Mouse (Mus musculus) stomach, embryonic 15.5 days (tissue): Measurements from ENCODE around the gene Sipa1l3. TPM values are rescaled to one million over a fixed set of nuclear protein-coding genes. Genes with fewer than 3 reads are reported as not detected.

ENCODE experiments used
- ATAC-seq: fragments of 200-750 bp; cut with Nextera tagmentation; 2 replicates; pipeline ENCODE4 v1.8.0; 2017; ENCODE audit warnings: low read depth, moderate number of reproducible peaks, moderate TSS enrichment; ENCODE audit not compliant: insufficient read depth, low FRiP score
- H3K27ac ChIP-seq: fragments of 300-500 bp; sonication (generic); 2 replicates; pipeline ENCODE4 v1.5.1; 2015; ENCODE audit warnings: mild to moderate bottlenecking, inconsistent platforms
- H3K27me3 ChIP-seq: fragments of 300-500 bp; sonication (generic); replicated peaks from 2 replicates; pipeline ENCODE4 v1.6.1; 2015; ENCODE audit warnings: inconsistent platforms
- H3K36me3 ChIP-seq: fragments of 300-500 bp; sonication (generic); 2 replicates; pipeline ENCODE4 v1.6.1; 2015; ENCODE audit warnings: inconsistent platforms
- H3K4me1 ChIP-seq: fragments of 300-500 bp; sonication (generic); 2 replicates; pipeline ENCODE4 v1.6.1; 2015; ENCODE audit warnings: inconsistent platforms
- H3K4me2 ChIP-seq: fragments of 300-500 bp; sonication (generic); 2 replicates; pipeline ENCODE4 v1.6.1; 2015; ENCODE audit warnings: mild to moderate bottlenecking, inconsistent platforms
- H3K4me3 ChIP-seq: fragments of 300-500 bp; sonication (generic); replicated peaks from 2 replicates; pipeline ENCODE4 v1.5.1; 2015; ENCODE audit warnings: inconsistent platforms
- H3K9ac ChIP-seq: fragments of 300-500 bp; sonication (generic); 2 replicates; pipeline ENCODE4 v1.6.1; 2015; ENCODE audit warnings: inconsistent platforms
- H3K9me3 ChIP-seq: fragments of 300-500 bp; sonication (generic); 2 replicates; pipeline ENCODE4 v1.6.1; 2016; ENCODE audit warnings: inconsistent platforms
- WGBS: fragments of 180-500 bp; shearing (Covaris S2); methylation state at CpG from one replicate; pipeline ENCODE4 v1.1.7; 2015; 5-methylcytosine and 5-hydroxymethylcytosine counted together
- polyA plus RNA-seq: library from polyadenylated mRNA; unstranded; fragments of >200 nt; fragmentation: Nextera tagmentation; extraction: Ambion mirVana; gene quantifications from 2 replicates; pipeline ENCODE4 v1.2.1, GENCODE M21; 2015

The Sipa1l3 gene
- polyA plus RNA-seq, 1 experiment from 2014 or later = 22.0 TPM

DNA sequence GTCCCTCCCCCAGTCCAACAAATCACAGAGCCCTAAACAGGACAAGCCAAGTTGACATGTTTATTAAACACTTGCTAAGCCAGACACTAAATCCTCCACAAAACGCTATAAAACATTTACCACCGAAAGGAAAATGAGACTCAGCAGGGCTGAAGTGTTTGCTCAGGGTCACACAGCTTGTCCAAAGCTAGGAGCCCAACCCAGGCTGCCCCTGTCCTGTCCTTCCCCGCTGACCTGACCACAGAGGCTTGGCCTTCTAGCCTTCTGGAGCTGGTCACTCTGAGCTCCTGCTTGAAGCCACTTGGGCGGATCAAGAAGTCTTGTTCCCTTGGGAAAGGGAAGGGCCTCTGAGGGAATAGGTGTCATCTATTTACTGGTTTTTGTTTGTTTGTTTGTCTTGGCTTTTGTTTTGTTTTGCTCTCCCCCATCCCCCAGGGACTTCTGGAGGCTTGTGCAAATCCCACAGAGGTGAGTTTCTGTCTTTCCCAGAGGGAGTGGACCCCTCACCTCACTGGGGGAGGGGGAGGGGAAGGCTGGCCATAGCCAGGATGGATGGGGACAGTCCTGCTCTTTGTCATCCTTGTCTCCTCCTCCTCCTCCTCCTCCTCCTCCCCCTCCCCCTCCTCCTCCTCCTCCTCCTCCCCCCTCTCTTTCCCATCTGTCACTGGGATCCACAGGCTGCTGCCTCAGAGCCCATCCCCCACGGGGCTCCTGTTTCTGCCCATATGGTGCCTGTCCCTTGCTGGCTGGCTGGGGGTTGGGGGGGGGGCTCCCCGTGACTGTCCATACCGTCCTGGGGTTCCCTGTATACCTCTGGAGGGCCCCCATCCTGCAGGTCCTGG is 226.6 kb downstream of the Sipa1l3 start:
- Histone ChIP-seq H3K4me2 (peak overlapping the region; percentile 94), H3K9ac (no peak overlapping the region), H3K27me3 (no peaks in the 10 kb centered on the region), H3K27ac (peak overlapping the region; percentile 87), H3K4me3 (peak overlapping the region; percentile 64), H3K4me1 (peaks cover 49% of the 10 kb centered on the region), H3K36me3 (no peaks in the 10 kb centered on the region), H3K9me3 (no peaks in the 10 kb centered on the region)
- ATAC-seq = no peak
- 20% methylated on average over 7 of the region's 7 CpGs for WGBS

DNA sequence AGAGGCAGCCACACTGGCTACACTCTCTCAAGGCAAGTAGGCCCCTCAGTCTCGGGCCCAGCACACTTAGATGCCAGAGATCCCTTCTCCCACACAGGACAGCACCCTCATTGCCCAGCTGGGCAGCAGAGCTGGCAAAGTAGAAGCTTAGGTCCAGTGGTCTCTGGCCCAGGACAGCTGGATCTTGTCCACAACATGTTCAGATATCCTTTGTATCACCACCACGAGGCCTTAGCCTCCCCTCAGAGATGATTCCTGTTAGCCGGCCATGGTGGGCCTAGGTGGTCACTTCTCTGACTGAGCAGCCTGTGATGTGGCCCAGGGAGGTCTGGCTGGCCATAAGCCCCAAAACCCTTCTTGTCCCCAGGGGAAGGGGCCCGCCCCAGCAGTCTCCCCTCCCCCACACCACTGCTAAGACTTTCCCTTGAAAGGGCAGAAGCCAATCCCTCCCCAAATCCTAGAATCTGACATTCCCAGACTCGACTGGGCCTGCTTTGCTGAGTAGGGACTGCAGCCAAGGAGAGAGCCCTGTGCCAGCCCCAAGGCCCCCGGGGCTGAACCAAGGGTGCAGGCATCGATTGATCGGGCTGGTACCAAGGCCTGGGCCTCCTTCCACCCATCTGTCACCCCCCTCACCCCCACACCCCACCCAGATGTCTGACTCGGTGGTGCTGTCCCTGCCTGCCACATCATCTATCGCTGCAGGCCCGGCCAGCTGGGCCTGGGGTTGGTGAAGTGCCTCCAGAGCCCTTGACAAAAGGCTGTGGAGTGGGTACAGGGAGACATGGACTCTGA is 227.6 kb downstream of the Sipa1l3 start:
- 39% methylated on average over 11 of the region's 11 CpGs for WGBS
- Histone ChIP-seq H3K36me3 (no peaks in the 10 kb centered on the region), H3K4me1 (peaks cover 47% of the 10 kb centered on the region), H3K9me3 (no peaks in the 10 kb centered on the region), H3K9ac (no peak overlapping the region), H3K4me2 (peak overlapping the region; percentile 94), H3K27ac (peak overlapping the region; percentile 87), H3K27me3 (no peaks in the 10 kb centered on the region), H3K4me3 (peak overlapping the region; percentile 64)
- no peak for ATAC-seq

DNA sequence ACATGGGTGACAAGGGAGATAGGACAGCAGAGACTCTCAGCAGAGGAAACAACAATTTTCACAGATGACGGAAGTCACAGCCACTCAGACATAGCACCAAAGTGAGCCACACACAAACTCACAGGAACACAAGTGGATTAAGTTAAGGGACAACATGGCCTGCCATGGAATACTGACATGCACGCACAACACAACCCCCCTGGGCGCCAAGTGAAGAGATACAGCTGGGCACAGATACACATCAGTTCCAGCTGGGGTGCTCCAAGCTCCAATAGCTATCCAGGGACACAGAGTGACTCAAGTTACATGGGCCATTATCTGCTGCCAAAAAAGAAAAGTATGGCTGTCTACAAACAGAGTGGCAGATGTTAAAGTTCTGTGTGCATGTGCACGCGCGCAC is 228.6 kb downstream of the Sipa1l3 start:
- H3K9ac ChIP-seq = peak overlapping the region; percentile 61; the same call in 1 of the 2 replicates
- H3K36me3 ChIP-seq = no peaks in the 10 kb centered on the region
- H3K9me3 ChIP-seq = no peaks in the 10 kb centered on the region
- H3K4me1 ChIP-seq = peaks cover 47% of the 10 kb centered on the region
- no peak for ATAC-seq
- no peaks in the 10 kb centered on the region for H3K27me3 ChIP-seq
- WGBS = 66% methylated on average over 6 of the region's 6 CpGs
- peak overlapping the region; percentile 94 for H3K4me2 ChIP-seq
- H3K27ac ChIP-seq = peak overlapping the region; percentile 87
- H3K4me3 ChIP-seq = peak overlapping the region; percentile 64

DNA sequence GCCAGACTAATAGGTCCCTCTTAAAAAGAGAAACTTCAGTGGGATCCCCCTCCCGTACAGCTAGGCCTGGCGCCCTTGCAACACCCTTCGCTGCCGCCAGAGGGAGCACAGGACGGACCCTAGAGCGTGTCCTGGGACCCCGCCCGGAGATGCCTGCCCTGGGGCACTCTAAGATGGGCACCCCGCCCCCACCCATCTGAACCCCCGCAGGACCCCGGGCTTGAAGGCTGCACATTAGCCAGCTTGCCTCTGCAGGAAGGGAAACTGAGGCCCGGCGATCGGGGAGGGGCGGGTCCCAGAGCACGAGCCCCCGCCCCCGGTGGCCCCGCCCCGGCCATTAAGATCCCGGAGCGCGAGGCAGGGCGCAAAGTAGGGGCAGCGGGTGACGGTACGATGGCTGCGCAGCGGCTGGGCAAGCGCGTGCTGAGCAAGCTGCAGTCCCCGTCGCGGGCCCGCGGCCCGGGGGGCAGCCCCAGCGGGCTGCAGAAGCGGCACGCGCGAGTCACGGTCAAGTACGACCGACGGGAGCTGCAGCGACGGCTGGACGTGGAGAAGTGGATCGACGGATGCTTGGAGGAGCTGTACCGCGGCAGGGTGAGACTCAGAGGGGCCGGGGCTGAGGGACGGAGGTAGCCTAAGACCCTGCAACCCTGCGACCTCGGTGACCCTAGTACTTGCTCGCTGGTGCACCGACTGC is 229.4 kb downstream of the Sipa1l3 start, which contains the start of gene Ppp1r14a:
Gene Ppp1r14a, plus strand, starts transcription at position 367 of the 697 bp plus-strand sequence.
- Histone ChIP-seq H3K27ac (peak within 1 kb of the TSS; percentile 87), H3K4me3 (peak within 1 kb of the TSS; percentile 64), H3K4me2 (peak within 1 kb of the TSS; percentile 94), H3K9me3 (no peaks in the 10 kb centered on the region), H3K36me3 (no peaks in the 10 kb centered on the region), H3K9ac (peak within 1 kb of the TSS; percentile 61), H3K27me3 (no peaks in the 10 kb centered on the region), H3K4me1 (peaks cover 47% of the 10 kb centered on the region)
- ATAC-seq = 0 out of 2 replicates have a peak, but pooled peaks have one; percentile 15
- WGBS = under 1% methylated on average over 59 of the region's 59 CpGs

DNA sequence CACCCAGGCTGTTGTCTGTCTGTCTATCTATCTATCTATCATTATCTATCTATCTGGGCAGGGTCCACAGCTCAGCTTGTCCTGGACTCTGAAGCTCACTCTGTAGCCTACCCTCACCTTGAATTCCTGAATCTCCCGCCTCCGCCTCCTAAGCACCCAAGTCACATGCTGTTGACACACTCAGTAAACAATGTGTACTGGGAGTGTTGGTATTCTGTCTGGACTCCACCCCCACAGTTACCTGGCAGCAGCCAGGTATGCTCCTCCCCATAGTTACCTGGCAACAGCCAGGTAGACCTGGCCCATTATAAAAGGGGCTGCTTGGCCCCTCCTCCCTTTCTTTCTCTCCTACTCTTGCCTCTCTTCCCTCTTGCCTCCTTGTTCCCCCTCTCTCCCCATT is 230.4 kb downstream of the Sipa1l3 start:
- no peak overlapping the region for H3K27ac ChIP-seq
- peak; percentile 33 for ATAC-seq
- no peaks in the 10 kb centered on the region for H3K36me3 ChIP-seq
- H3K9ac ChIP-seq = no peak overlapping the region
- no peak overlapping the region for H3K4me3 ChIP-seq
- H3K4me2 ChIP-seq = no peak overlapping the region
- no peaks in the 10 kb centered on the region for H3K27me3 ChIP-seq
- H3K4me1 ChIP-seq = peaks cover 39% of the 10 kb centered on the region
- no peaks in the 10 kb centered on the region for H3K9me3 ChIP-seq
- 66% methylated on average over 2 of the region's 2 CpGs for WGBS

DNA sequence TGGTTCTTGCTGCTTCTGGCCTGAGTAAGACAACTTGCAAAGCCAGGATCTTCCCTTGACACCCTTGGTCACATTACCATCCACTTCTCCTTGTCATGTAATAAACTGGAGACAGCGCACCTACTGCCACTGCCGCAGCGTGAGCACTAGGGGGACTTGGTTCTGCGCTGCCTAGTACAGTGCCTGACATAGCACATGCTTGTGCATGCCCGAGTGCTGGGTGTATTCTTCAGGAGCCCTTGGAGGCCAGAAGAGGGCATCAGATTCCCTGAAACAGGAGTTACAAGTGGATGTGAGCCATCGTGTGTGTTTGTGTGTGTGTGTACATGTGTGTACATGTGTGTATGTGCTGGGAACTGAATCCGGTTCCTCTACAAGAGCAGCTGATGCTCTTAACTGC is 231.0 kb downstream of the Sipa1l3 start:
- H3K4me2 ChIP-seq = no peak overlapping the region
- 0 out of 2 replicates have a peak, but pooled peaks cover 3% of the 10 kb centered on the region for H3K27me3 ChIP-seq
- no peak for ATAC-seq
- no peak overlapping the region for H3K9ac ChIP-seq
- H3K27ac ChIP-seq = no peak overlapping the region
- H3K9me3 ChIP-seq = no peaks in the 10 kb centered on the region
- H3K4me3 ChIP-seq = no peak overlapping the region
- H3K4me1 ChIP-seq = peaks cover 33% of the 10 kb centered on the region
- no peaks in the 10 kb centered on the region for H3K36me3 ChIP-seq
- WGBS = 88% methylated on average over 7 of the region's 7 CpGs

DNA sequence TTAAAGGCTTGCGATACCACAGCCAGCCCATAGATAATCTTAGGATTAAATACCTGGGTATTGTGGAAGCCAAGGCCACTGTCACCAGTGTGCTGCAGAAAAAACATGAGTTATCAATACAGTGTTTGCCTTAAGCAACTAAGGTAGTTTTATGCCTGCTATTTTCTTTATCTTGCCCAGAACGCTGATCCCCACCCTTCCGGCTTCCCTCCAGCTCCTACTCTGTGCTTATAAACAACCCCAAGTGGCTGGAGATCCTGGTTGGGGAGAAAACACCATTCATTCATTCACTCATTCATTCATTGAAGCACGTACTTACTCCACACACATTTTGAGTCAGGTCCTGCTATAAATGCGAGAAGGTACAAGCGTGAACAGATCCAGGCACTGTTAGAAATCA is 233.9 kb downstream of the Sipa1l3 start:
- no peak for ATAC-seq
- Histone ChIP-seq H3K27ac (no peak overlapping the region), H3K4me1 (peaks cover 18% of the 10 kb centered on the region; the same call in 1 of the 2 replicates), H3K4me2 (no peak overlapping the region), H3K9me3 (no peaks in the 10 kb centered on the region), H3K27me3 (0 out of 2 replicates have a peak, but pooled peaks cover 11% of the 10 kb centered on the region), H3K4me3 (no peak overlapping the region), H3K9ac (no peak overlapping the region), H3K36me3 (no peaks in the 10 kb centered on the region)
- WGBS = 75% methylated on average over 6 of the region's 6 CpGs

DNA sequence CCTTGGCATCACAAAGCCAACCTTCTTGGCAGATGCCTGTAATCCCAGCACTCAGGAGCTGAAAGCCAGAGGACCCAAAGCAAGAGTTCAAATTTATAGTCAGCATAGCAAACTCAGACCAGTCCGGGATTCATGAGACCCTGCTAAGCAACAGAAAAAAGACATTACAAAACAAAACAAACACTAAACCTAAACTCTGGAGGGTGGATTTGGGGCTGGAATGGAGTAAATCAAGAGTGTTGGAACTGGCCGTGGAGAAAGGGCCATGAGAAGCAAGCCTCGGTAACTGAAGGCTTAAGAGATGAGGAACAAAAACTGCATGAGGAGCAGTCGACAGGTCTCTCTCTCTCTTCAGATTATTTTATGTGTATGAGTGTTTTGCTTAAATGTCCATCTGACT is 234.6 kb downstream of the Sipa1l3 start:
- Histone ChIP-seq H3K9ac (no peak overlapping the region), H3K27ac (no peak overlapping the region), H3K4me1 (peaks cover 12% of the 10 kb centered on the region; the same call in 1 of the 2 replicates), H3K4me2 (no peak overlapping the region), H3K4me3 (no peak overlapping the region), H3K27me3 (0 out of 2 replicates have a peak, but pooled peaks cover 11% of the 10 kb centered on the region), H3K36me3 (no peaks in the 10 kb centered on the region), H3K9me3 (no peaks in the 10 kb centered on the region)
- 79% methylated on average over 4 of the region's 4 CpGs for WGBS
- no peak for ATAC-seq

DNA sequence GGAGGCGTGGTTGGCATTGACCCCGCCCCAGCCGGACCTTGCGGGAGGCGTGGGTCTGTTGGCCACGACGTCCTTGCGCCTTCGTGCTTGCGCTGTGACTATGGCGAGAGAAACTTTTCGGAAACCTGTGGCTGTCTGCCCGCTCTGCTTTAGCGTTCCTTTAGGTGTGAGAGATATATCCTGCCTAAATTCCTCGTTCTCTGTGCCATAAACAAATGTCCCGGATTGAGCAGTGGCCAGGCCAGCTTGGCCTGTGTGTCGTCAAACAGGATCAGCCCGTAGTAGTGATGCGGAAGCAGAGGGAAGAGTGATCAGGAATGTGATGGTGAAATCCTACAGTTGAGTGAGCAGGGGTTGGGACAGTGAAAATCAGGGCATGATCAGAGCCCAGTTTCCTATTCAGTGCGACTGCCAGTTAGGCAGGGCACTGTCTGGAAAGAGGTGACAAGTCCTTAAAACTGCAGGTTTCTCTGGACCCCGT is 236.3 kb downstream of the Sipa1l3 start:
- H3K36me3 ChIP-seq = no peaks in the 10 kb centered on the region
- H3K27ac ChIP-seq = peak overlapping the region; percentile 46
- peak; percentile 36; the same call in 1 of the 2 replicates for ATAC-seq
- 0 out of 2 replicates have a peak, but pooled peaks cover 11% of the 10 kb centered on the region for H3K27me3 ChIP-seq
- H3K9me3 ChIP-seq = no peaks in the 10 kb centered on the region
- WGBS = 9% methylated on average over 21 of the region's 21 CpGs
- H3K9ac ChIP-seq = no peak overlapping the region; the same call in 1 of the 2 replicates
- peak overlapping the region; percentile 57 for H3K4me3 ChIP-seq
- H3K4me2 ChIP-seq = peak overlapping the region; percentile 93
- peaks cover 8% of the 10 kb centered on the region; the same call in 1 of the 2 replicates for H3K4me1 ChIP-seq

DNA sequence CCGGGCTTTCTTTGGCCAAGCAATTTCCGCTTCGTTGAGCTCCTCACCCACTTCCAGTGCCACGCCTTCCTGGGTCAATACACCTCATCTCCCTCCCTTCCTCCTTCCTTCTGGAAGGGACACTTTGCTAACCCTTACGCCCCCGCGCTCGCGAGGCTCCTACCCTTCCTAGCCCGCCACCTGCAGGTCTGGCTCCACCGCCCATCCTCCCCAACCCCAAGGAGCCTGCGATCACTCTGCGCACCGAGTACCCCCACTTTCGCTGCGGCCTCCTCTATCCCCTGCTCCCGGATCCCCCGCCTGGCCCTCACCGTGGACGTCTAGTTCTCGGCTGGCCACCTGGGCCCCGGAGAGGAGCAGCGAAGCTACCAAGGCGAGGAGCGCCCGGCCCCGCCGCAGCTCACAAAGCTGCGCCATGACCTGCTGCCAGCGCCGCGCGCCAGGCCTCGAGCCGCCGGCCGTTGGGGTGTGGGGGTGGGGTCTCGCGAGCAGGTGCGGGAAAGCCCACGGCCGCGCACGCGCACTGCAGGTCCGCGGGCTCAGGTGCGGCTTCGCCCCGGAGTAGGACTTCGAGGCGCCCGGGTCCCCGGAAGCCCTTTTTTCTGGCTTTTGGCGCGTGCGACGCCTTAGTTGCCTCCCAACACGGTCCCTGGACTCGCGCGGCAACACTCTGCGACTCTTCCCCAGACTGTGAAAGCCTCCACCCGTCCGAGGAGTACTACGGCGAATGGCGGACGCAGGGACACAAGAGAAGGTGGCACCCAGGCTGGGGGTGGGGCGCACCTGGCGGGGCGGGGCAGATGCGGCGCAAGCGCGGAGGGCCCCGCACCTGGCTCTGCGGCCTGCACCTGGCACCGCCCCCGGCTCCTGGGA is 237.0 kb downstream of the Sipa1l3 start, which contains the start of gene Spint2:
Gene Spint2, minus strand, starts transcription at position 712 of the 873 bp plus-strand sequence.
- H3K27me3 ChIP-seq = 0 out of 2 replicates have a peak, but pooled peaks cover 11% of the 10 kb centered on the region
- peak; percentile 86 for ATAC-seq
- under 1% methylated on average over 76 of the region's 80 CpGs for whole genome bisulfite sequencing

More for the DNA sequence above, 237.0 kb downstream of the Sipa1l3 start, which contains the start of gene Spint2:
- peak within 1 kb of the TSS; percentile 57 for H3K4me3 ChIP-seq
- peak within 1 kb of the TSS; percentile 49 for H3K9ac ChIP-seq
- peak within 1 kb of the TSS; percentile 93 for H3K4me2 ChIP-seq
- H3K27ac ChIP-seq = peak within 1 kb of the TSS; percentile 92
- H3K36me3 ChIP-seq = no peaks in the 10 kb centered on the region
- H3K4me1 ChIP-seq = peaks cover 8% of the 10 kb centered on the region; the same call in 1 of the 2 replicates
- H3K9me3 ChIP-seq = no peaks in the 10 kb centered on the region
